Mouse (Mus musculus): ENCODE data around the gene Zdhhc17. TPM values are rescaled to one million over a fixed set of nuclear protein-coding genes. Genes with fewer than 3 reads are reported as not detected.
A peak's percentile ranks its signal among the peaks of the same experiment; 100 is the strongest.

The Zdhhc17 gene
- total RNA-seq, 4 experiments from 2014 or later = 18.6 to 23.3 (median 21.5) TPM

- no peak for DNase-seq (ENCODE audit: low spot score in 2 of 2)
Observed at GRCm38 (mm10) chr10:110958879-110959278, 51.1 kb downstream of the Zdhhc17 start.

- DNase-seq (ENCODE audit: low spot score in 2 of 2) = peak; percentile 75 to 80
Observed at GRCm38 (mm10) chr10:110952937-110953451, 56.9 kb downstream of the Zdhhc17 start.

GRCm38 (mm10) chr10:110952271-110952670 is 57.7 kb downstream of the Zdhhc17 start:
- no peak for DNase-seq (ENCODE audit: low spot score in 2 of 2)

- no peak for DNase-seq (ENCODE audit: low spot score in 2 of 2)
Observed at GRCm38 (mm10) chr10:110951748-110952147, 58.2 kb downstream of the Zdhhc17 start.

GRCm38 (mm10) chr10:110951112-110951511 is 58.8 kb downstream of the Zdhhc17 start:
- DNase-seq (ENCODE audit: low spot score in 2 of 2) = no peak

GRCm38 (mm10) chr10:110947574-110947973 is 62.4 kb downstream of the Zdhhc17 start:
- DNase-seq (ENCODE audit: low spot score in 2 of 2) = no peak

- DNase-seq (ENCODE audit: low spot score in 2 of 2) = no peak
Observed at GRCm38 (mm10) chr10:110945966-110946365, 64.0 kb downstream of the Zdhhc17 start.

GRCm38 (mm10) chr10:110944175-110944574 is 65.8 kb downstream of the Zdhhc17 start:
- no peak for DNase-seq (ENCODE audit: low spot score in 2 of 2)

GRCm38 (mm10) chr10:110942806-110943205 is 67.1 kb downstream of the Zdhhc17 start:
- no peak for DNase-seq (ENCODE audit: low spot score in 2 of 2)

- DNase-seq (ENCODE audit: low spot score in 2 of 2) = no peak
Observed at GRCm38 (mm10) chr10:110941968-110942367, 68.0 kb downstream of the Zdhhc17 start.

- no peak for DNase-seq (ENCODE audit: low spot score in 2 of 2)
Observed at GRCm38 (mm10) chr10:110940740-110941398, 69.1 kb downstream of the Zdhhc17 start.

- DNase-seq (ENCODE audit: low spot score in 2 of 2) = no peak
Observed at GRCm38 (mm10) chr10:110939717-110940116, 70.2 kb downstream of the Zdhhc17 start.

- no peak for DNase-seq (ENCODE audit: low spot score in 2 of 2)
Observed at GRCm38 (mm10) chr10:110938841-110939549, 70.9 kb downstream of the Zdhhc17 start.

GRCm38 (mm10) chr10:110938361-110938760 is 71.6 kb downstream of the Zdhhc17 start:
- no peak for DNase-seq (ENCODE audit: low spot score in 2 of 2)

- DNase-seq (ENCODE audit: low spot score in 2 of 2) = no peak
Observed at GRCm38 (mm10) chr10:110935669-110936068, 74.3 kb downstream of the Zdhhc17 start.

- no peak for DNase-seq (ENCODE audit: low spot score in 2 of 2)
Observed at GRCm38 (mm10) chr10:110935081-110935480, 74.9 kb downstream of the Zdhhc17 start.

GRCm38 (mm10) chr10:110933584-110933983 is 76.4 kb downstream of the Zdhhc17 start:
- no peak for DNase-seq (ENCODE audit: low spot score in 2 of 2)

GRCm38 (mm10) chr10:110931913-110932560 is 77.9 kb downstream of the Zdhhc17 start:
- DNase-seq (ENCODE audit: low spot score in 2 of 2) = no peak

- DNase-seq (ENCODE audit: low spot score in 2 of 2) = no peak
Observed at GRCm38 (mm10) chr10:110931161-110931912, 78.6 kb downstream of the Zdhhc17 start.

- DNase-seq (ENCODE audit: low spot score in 2 of 2) = no peak
Observed at GRCm38 (mm10) chr10:110929756-110930155, 80.2 kb downstream of the Zdhhc17 start.

GRCm38 (mm10) chr10:110927491-110927890 is 82.4 kb downstream of the Zdhhc17 start:
- no peak for DNase-seq (ENCODE audit: low spot score in 2 of 2)

Measured in gastrocnemius, adult 8-10 months (tissue).